Comparison of ENCODE assay signal across 7 mouse cellular contexts in genomic region chr2:148902286-148902685, GRCm38 (mm10). TPM values are rescaled to one million over a fixed set of nuclear protein-coding genes. Genes with fewer than 3 reads are reported as not detected.
DNase-seq lines count a peak whose midpoint lies in the region; ATAC-seq and TF ChIP-seq lines count a peak whose summit lies in the region.

No protein-coding gene starts in this region.

- no peak overlapping the region for H3K27ac ChIP-seq in intestine, postnatal 0 days (ENCODE audit: low read depth, low read length)
- no peak overlapping the region for H3K27ac ChIP-seq in midbrain, embryonic 12.5 days (replicated peaks)

- WGBS in intestine, postnatal 0 days: 9% methylated on average over 5 of the region's 5 CpGs
- 9% methylated on average over 5 of the region's 5 CpGs for WGBS in midbrain, embryonic 12.5 days

- H3K27me3 ChIP-seq in intestine, postnatal 0 days (replicated peaks; ENCODE audit: control insufficient read depth, insufficient read depth, low read length): 0 out of 2 replicates have a peak, but pooled peaks cover 3% of the 10 kb centered on the region
- H3K27me3 ChIP-seq in midbrain, embryonic 12.5 days: no peaks in the 10 kb centered on the region

- no peaks in the 10 kb centered on the region for H3K9me3 ChIP-seq in intestine, postnatal 0 days (ENCODE audit: control insufficient read depth)
- H3K9me3 ChIP-seq in midbrain, embryonic 12.5 days: no peaks in the 10 kb centered on the region

- H3K4me3 ChIP-seq in intestine, postnatal 0 days (ENCODE audit: low read depth, low read length): no peak overlapping the region
- no peak overlapping the region for H3K4me3 ChIP-seq in midbrain, embryonic 12.5 days

- ATAC-seq in intestine, postnatal 0 days: 0 out of 2 replicates have a peak, but pooled peaks have one; percentile 65
- ATAC-seq in midbrain, embryonic 12.5 days (ENCODE audit: low FRiP score, low read depth): peak; percentile 85

- H3K36me3 ChIP-seq in intestine, postnatal 0 days (ENCODE audit: control insufficient read depth, insufficient read depth): no peaks in the 10 kb centered on the region
- no peaks in the 10 kb centered on the region for H3K36me3 ChIP-seq in midbrain, embryonic 12.5 days

- intact Hi-C loops in left cerebral cortex, postnatal 4 days (cut with DNase I): loop anchor here (2.0 to 5.0 kb wide), 2 partner anchors 51 to 150 kb away; partner anchors contain the start of gene Cstl1

- H3K4me1 ChIP-seq in intestine, postnatal 0 days (replicated peaks; ENCODE audit: control insufficient read depth, insufficient read depth, low read length): no peaks in the 10 kb centered on the region
- H3K4me1 ChIP-seq in midbrain, embryonic 12.5 days: no peaks in the 10 kb centered on the region

- peak; percentile 91 for TF ChIP-seq CTCF in intestine, postnatal 0 days (IDR thresholded peaks at IDR 0.05; ENCODE audit: low read depth)

- H3K4me2 ChIP-seq in intestine, postnatal 0 days (replicated peaks; ENCODE audit: low read depth): no peak overlapping the region
- peak overlapping the region; percentile 25; the same call in 1 of the 2 replicates for H3K4me2 ChIP-seq in midbrain, embryonic 12.5 days (replicated peaks)

- DNase-seq in adrenal gland, adult 8-10 months: peak; percentile 36
- DNase-seq in embryo, embryonic 11 days: peak; percentile 57
- peak; percentile 96 for DNase-seq in heart, adult 11 months
- DNase-seq in left cerebral cortex, postnatal 4 days: peak; percentile 46
- DNase-seq in right cerebral cortex, postnatal 4 days: peak; percentile 42

- no peak overlapping the region for H3K9ac ChIP-seq in intestine, postnatal 0 days (ENCODE audit: low read depth, low read length)
- no peak overlapping the region for H3K9ac ChIP-seq in midbrain, embryonic 12.5 days (replicated peaks)

RNA-seq across cellular contexts. Expression of gene Cst3, which starts 26.8 kb away (rescaled TPM):
- total RNA-seq in adrenal gland, adult 8-10 months (2022): 1,000 to 10,000 TPM in 1 of 4 experiments, 100 to 1,000 TPM in 3; 786 to 1,002 (median 918) TPM
- 305 and 313 TPM in 2 replicates for polyA plus RNA-seq in intestine, postnatal 0 days (2015; fragmentation: Nextera tagmentation; extraction: Ambion mirVana)
- total RNA-seq in left cerebral cortex, postnatal 4 days (2021): 100 to 1,000 TPM; 792 to 798 TPM
- 325 and 355 TPM in 2 replicates for polyA plus RNA-seq in midbrain, embryonic 12.5 days (2016; fragmentation: Nextera tagmentation; extraction: Ambion mirVana)

RNA-seq across cellular contexts. Expression of gene 9230104L09Rik, which starts 37.4 kb away (rescaled TPM):
- not detected for total RNA-seq in adrenal gland, adult 8-10 months (2022)
- polyA plus RNA-seq in intestine, postnatal 0 days (2015; fragmentation: Nextera tagmentation; extraction: Ambion mirVana): not detected in 2 replicates
- total RNA-seq in left cerebral cortex, postnatal 4 days (2021): not detected
- not detected in 2 replicates for polyA plus RNA-seq in midbrain, embryonic 12.5 days (2016; fragmentation: Nextera tagmentation; extraction: Ambion mirVana)

Comparison
In these comparisons a context has a peak if more than half of its experiments do, and no peak if none do; other contexts are left out.
1. DNase-seq: peak in every context shown above with its lines; median percentile 96 in heart, adult 11 months; 57 in embryo, embryonic 11 days; 46 in left cerebral cortex, postnatal 4 days; 42 in right cerebral cortex, postnatal 4 days; 36 in adrenal gland, adult 8-10 months.